Mouse (Mus musculus) hindbrain, embryonic 15.5 days (tissue): ENCODE measurements at regions not wholly inside any gene's neighbourhood (a gene's known extent, or its start where the extent isn't known, plus 50 kb on each side); places are given as distances from the start of the nearest gene placed in this dataset.
A peak's percentile ranks its signal among the peaks of the same experiment; 100 is the strongest.

Experiments
- ATAC-seq: fragments of 200-750 bp; cut with Nextera tagmentation; 2 replicates; pipeline ENCODE4 v1.8.0; 2017; ENCODE audit warnings: low read depth, moderate number of reproducible peaks, moderate TSS enrichment; ENCODE audit not compliant: low FRiP score
- H3K27ac ChIP-seq: fragments of 300-500 bp; sonication (generic); replicated peaks from 2 replicates; pipeline ENCODE4 v1.5.1; 2015; ENCODE audit warnings: mild to moderate bottlenecking, inconsistent platforms
- H3K27me3 ChIP-seq: fragments of 300-500 bp; sonication (generic); 2 replicates; pipeline ENCODE4 v1.6.1; 2015; ENCODE audit warnings: control low read depth, inconsistent platforms
- H3K36me3 ChIP-seq: fragments of 300-500 bp; sonication (generic); 2 replicates; pipeline ENCODE4 v1.6.1; 2015; ENCODE audit warnings: control low read depth, inconsistent platforms
- H3K4me1 ChIP-seq: fragments of 300-500 bp; sonication (generic); replicated peaks from 2 replicates; pipeline ENCODE4 v1.6.1; 2015; ENCODE audit warnings: control low read depth, inconsistent platforms
- H3K4me2 ChIP-seq: fragments of 300-500 bp; sonication (generic); 2 replicates; pipeline ENCODE4 v1.6.1; 2015; ENCODE audit warnings: moderate library complexity, mild to moderate bottlenecking, inconsistent platforms
- H3K4me3 ChIP-seq: fragments of 300-500 bp; sonication (generic); 2 replicates; pipeline ENCODE4 v1.5.1; 2015; ENCODE audit warnings: mild to moderate bottlenecking, inconsistent platforms
- H3K9ac ChIP-seq: fragments of 300-500 bp; sonication (generic); 2 replicates; pipeline ENCODE4 v1.6.1; 2015; ENCODE audit warnings: inconsistent platforms
- H3K9me3 ChIP-seq: fragments of 300-500 bp; sonication (generic); 2 replicates; pipeline ENCODE4 v1.6.1; 2016; ENCODE audit warnings: control low read depth, inconsistent platforms
- WGBS: fragments of 180-500 bp; shearing (Covaris S2); methylation state at CpG from one replicate; pipeline ENCODE4 v1.1.7; 2015; 5-methylcytosine and 5-hydroxymethylcytosine counted together

DNA sequence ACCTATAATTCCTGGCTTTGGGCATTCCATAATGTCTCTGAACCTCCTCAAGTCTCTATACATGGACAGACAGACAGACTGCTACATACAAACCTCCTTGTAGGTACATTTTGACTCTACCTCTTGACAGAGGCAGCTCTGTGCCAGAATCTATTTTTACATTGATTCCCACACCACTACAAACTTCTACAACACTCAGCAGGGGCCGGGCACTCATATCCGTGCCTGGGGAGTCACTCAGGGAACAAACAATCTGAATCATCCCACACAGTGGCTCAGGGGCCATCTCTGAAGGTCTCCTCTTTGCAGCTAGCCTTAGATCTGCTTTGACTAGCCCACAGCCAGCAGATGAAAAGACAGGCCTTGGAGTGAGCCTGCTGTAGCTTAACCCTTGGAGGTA is 221.9 kb upstream of the Cblb start:
- H3K4me1 ChIP-seq, result no peaks in the 10 kb centered on the region
- H3K9ac ChIP-seq, result no peak overlapping the region
- WGBS, result 89% methylated on average over 2 of the region's 2 CpGs

DNA sequence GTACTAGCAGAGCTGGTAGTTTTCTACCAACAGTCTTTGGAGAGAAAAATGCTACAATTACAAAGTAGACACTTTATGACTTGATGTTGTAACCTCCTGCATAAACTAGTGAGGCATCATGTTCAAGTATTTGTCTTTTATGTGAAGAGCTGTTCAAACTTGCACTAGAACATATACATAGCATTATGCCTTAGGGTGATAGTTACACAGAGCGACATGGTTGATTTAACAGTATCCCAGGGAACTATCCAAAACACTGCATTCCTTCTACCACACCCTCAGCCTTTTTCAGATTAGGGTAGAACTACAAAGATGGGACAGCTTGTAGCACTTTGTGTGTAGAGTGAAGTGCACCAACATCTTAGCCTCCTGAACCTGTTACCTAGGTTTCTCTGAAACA is 220.0 kb upstream of the Cblb start:
- no peak overlapping the region for H3K9ac ChIP-seq
- WGBS, result 96% methylated on average over 1 of the region's 1 CpGs
- H3K4me2 ChIP-seq, result no peak overlapping the region
- no peaks in the 10 kb centered on the region for H3K36me3 ChIP-seq
- H3K4me3 ChIP-seq, result no peak overlapping the region
- no peaks in the 10 kb centered on the region for H3K4me1 ChIP-seq
- H3K27me3 ChIP-seq, result no peaks in the 10 kb centered on the region
- ATAC-seq, result no peak
- no peaks in the 10 kb centered on the region for H3K9me3 ChIP-seq
- no peak overlapping the region for H3K27ac ChIP-seq

More for the DNA sequence above, 221.9 kb upstream of the Cblb start:
- H3K4me2 ChIP-seq, result no peak overlapping the region
- no peak for ATAC-seq
- no peaks in the 10 kb centered on the region for H3K27me3 ChIP-seq
- no peaks in the 10 kb centered on the region for H3K9me3 ChIP-seq
- no peak overlapping the region for H3K4me3 ChIP-seq
- H3K36me3 ChIP-seq, result no peaks in the 10 kb centered on the region
- H3K27ac ChIP-seq, result no peak overlapping the region

DNA sequence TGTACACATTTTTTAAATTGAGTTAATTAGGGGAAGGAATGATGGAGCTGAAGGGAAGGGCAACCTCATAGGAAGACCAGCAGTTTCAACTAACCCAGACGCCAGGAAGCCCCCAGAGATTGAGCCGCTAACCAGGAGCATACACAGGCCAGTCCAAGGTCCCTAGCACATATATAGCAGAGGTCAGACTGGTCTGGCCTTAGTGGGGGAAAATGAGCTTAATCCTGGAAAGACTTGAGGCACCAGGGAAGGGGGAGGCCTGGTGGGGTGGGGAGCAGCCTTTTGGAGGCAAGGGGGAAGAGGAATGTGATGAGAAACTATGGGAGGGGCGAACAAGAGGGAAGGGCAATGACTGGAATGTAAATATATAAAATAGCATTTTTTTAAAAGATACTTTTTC is 188.3 kb upstream of the Cblb start:
- no peak overlapping the region for H3K4me3 ChIP-seq
- WGBS, result 78% methylated on average over 3 of the region's 3 CpGs
- H3K4me1 ChIP-seq, result no peaks in the 10 kb centered on the region
- no peak overlapping the region for H3K9ac ChIP-seq
- H3K27me3 ChIP-seq, result no peaks in the 10 kb centered on the region
- H3K27ac ChIP-seq, result no peak overlapping the region
- no peaks in the 10 kb centered on the region for H3K9me3 ChIP-seq
- no peak overlapping the region for H3K4me2 ChIP-seq
- no peaks in the 10 kb centered on the region for H3K36me3 ChIP-seq
- ATAC-seq, result no peak

GRCm38 (mm10) chr16:51845539-51845938 is 185.5 kb upstream of the Cblb start:
- H3K9me3 ChIP-seq, result no peaks in the 10 kb centered on the region
- H3K4me3 ChIP-seq, result no peak overlapping the region
- peak; percentile 75 for ATAC-seq
- 49% methylated on average over 4 of the region's 4 CpGs for WGBS
- no peak overlapping the region for H3K4me2 ChIP-seq
- H3K27ac ChIP-seq, result no peak overlapping the region
- H3K9ac ChIP-seq, result no peak overlapping the region
- no peaks in the 10 kb centered on the region for H3K27me3 ChIP-seq
- no peaks in the 10 kb centered on the region for H3K4me1 ChIP-seq
- no peaks in the 10 kb centered on the region for H3K36me3 ChIP-seq

- H3K4me3 ChIP-seq, result no peak overlapping the region
- no peak for ATAC-seq
- no peak overlapping the region for H3K27ac ChIP-seq
- no peak overlapping the region for H3K4me2 ChIP-seq
- H3K4me1 ChIP-seq, result no peaks in the 10 kb centered on the region
- H3K36me3 ChIP-seq, result no peaks in the 10 kb centered on the region
- WGBS, result 79% methylated on average over 4 of the region's 4 CpGs
- no peaks in the 10 kb centered on the region for H3K27me3 ChIP-seq
- no peak overlapping the region for H3K9ac ChIP-seq
- no peaks in the 10 kb centered on the region for H3K9me3 ChIP-seq
Observed at GRCm38 (mm10) chr16:51880711-51881110, 150.3 kb upstream of the Cblb start.

- H3K4me1 ChIP-seq, result no peaks in the 10 kb centered on the region
- no peak for ATAC-seq
- no peaks in the 10 kb centered on the region for H3K36me3 ChIP-seq
- H3K27ac ChIP-seq, result no peak overlapping the region
- H3K9ac ChIP-seq, result no peak overlapping the region
- H3K27me3 ChIP-seq, result no peaks in the 10 kb centered on the region
- no peak overlapping the region for H3K4me3 ChIP-seq
- 52% methylated on average over 2 of the region's 2 CpGs for WGBS
- H3K9me3 ChIP-seq, result no peaks in the 10 kb centered on the region
- no peak overlapping the region for H3K4me2 ChIP-seq
Observed at GRCm38 (mm10) chr16:51881127-51881526, 149.9 kb upstream of the Cblb start.

DNA sequence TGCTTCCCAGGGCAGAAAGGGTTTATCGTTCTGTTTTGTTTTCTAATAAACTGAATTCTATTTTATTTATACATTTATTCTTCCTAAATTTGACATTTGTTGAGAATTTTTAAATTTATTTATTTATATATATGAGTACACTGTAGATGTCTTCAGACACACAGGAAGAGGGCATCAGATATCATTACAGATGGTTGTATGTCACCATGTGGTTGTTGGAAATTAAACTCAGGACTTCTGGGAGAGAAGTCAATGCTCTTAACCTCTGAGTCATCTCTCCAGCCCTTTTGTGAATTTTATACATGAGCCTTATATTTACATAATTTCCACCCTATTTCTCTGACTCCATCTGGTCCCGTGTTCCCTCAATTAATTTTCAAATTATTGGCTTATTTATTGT is 147.2 kb upstream of the Cblb start:
- no peak for ATAC-seq
- Histone ChIP-seq H3K4me2 (no peak overlapping the region), H3K36me3 (no peaks in the 10 kb centered on the region), H3K4me3 (no peak overlapping the region), H3K4me1 (no peaks in the 10 kb centered on the region), H3K27me3 (no peaks in the 10 kb centered on the region), H3K9ac (no peak overlapping the region), H3K9me3 (no peaks in the 10 kb centered on the region), H3K27ac (no peak overlapping the region)
- WGBS, result 72% methylated on average over 2 of the region's 2 CpGs

DNA sequence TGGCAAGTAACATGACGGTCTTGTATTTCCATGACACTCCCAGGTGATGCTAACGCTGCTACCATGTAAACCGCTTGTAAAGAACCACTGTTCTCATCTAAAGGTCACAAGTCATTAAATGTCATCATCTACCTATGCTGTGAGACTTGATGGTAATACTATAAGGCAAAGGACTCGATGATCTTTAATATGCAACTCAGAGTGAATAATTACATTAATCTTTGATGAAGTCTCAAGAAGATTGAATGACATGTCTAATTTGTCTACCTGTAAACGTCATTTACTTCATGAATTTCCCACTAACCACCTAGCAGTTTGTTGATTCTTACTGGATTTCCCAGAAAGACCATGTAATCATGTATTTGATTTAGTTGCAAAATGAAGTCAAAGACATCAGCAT is 143.5 kb upstream of the Cblb start:
- Histone ChIP-seq H3K4me2 (no peak overlapping the region), H3K9me3 (no peaks in the 10 kb centered on the region), H3K9ac (no peak overlapping the region), H3K4me3 (no peak overlapping the region), H3K27ac (no peak overlapping the region), H3K4me1 (no peaks in the 10 kb centered on the region), H3K36me3 (no peaks in the 10 kb centered on the region), H3K27me3 (no peaks in the 10 kb centered on the region)
- no peak for ATAC-seq
- WGBS, result 82% methylated on average over 5 of the region's 5 CpGs

DNA sequence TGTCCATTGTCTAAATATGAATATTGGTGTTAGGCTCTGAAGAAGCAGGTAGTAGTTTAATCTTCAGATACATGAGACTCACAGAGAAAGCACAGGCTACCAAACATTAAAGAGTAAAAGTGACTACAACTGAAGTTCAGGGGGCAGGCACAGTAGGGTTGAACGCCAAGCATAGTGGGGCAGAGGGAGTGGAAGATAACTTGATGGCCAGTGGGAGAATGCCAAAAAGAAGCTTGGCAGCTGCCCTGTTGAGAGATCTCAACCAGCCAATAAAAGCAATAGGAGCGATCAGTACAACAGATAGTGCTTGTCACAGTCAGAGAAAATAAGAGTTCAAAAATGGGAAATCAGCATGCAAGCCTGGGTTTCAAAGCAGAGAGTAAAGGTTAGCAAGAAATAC is 125.4 kb upstream of the Cblb start:
- H3K4me3 ChIP-seq, result no peak overlapping the region
- H3K36me3 ChIP-seq, result no peaks in the 10 kb centered on the region
- 92% methylated on average over 2 of the region's 2 CpGs for WGBS
- no peaks in the 10 kb centered on the region for H3K27me3 ChIP-seq
- no peak for ATAC-seq
- H3K27ac ChIP-seq, result no peak overlapping the region
- no peak overlapping the region for H3K4me2 ChIP-seq
- no peaks in the 10 kb centered on the region for H3K4me1 ChIP-seq
- no peak overlapping the region for H3K9ac ChIP-seq
- H3K9me3 ChIP-seq, result peaks cover 5% of the 10 kb centered on the region

GRCm38 (mm10) chr16:51906686-51907085 is 124.3 kb upstream of the Cblb start:
- 88% methylated on average over 4 of the region's 4 CpGs for WGBS
- H3K36me3 ChIP-seq, result no peaks in the 10 kb centered on the region
- no peak overlapping the region for H3K27ac ChIP-seq
- no peaks in the 10 kb centered on the region for H3K27me3 ChIP-seq
- H3K9ac ChIP-seq, result no peak overlapping the region
- no peaks in the 10 kb centered on the region for H3K9me3 ChIP-seq
- no peak overlapping the region for H3K4me2 ChIP-seq
- H3K4me3 ChIP-seq, result no peak overlapping the region
- no peak for ATAC-seq
- H3K4me1 ChIP-seq, result no peaks in the 10 kb centered on the region

GRCm38 (mm10) chr16:51910046-51910445 is 121.0 kb upstream of the Cblb start:
- peak; percentile 76 for ATAC-seq
- 73% methylated on average over 3 of the region's 3 CpGs for WGBS

GRCm38 (mm10) chr16:51911109-51911765 is 119.8 kb upstream of the Cblb start:
- 71% methylated on average over 6 of the region's 6 CpGs for WGBS
- Histone ChIP-seq H3K9ac (no peak overlapping the region), H3K4me3 (no peak overlapping the region), H3K4me1 (peaks cover 10% of the 10 kb centered on the region; the same call in 1 of the 2 replicates), H3K9me3 (no peaks in the 10 kb centered on the region), H3K27ac (no peak overlapping the region), H3K27me3 (no peaks in the 10 kb centered on the region), H3K36me3 (no peaks in the 10 kb centered on the region), H3K4me2 (no peak overlapping the region)
- ATAC-seq, result no peak

More at GRCm38 (mm10) chr16:51910046-51910445, 121.0 kb upstream of the Cblb start:
- H3K27me3 ChIP-seq, result no peaks in the 10 kb centered on the region
- H3K36me3 ChIP-seq, result no peaks in the 10 kb centered on the region
- H3K4me1 ChIP-seq, result no peaks in the 10 kb centered on the region
- no peak overlapping the region for H3K4me2 ChIP-seq
- no peaks in the 10 kb centered on the region for H3K9me3 ChIP-seq
- H3K4me3 ChIP-seq, result no peak overlapping the region
- H3K27ac ChIP-seq, result no peak overlapping the region
- H3K9ac ChIP-seq, result no peak overlapping the region
